Mouse (Mus musculus): ENCODE measurements around the gene Gm42417. TPM values are rescaled to one million over a fixed set of nuclear protein-coding genes. Genes with fewer than 3 reads are reported as not detected.

Gm42417 gene
- polyA plus RNA-seq, 1 experiment from 2014 or later = 0.29 TPM

DNA sequence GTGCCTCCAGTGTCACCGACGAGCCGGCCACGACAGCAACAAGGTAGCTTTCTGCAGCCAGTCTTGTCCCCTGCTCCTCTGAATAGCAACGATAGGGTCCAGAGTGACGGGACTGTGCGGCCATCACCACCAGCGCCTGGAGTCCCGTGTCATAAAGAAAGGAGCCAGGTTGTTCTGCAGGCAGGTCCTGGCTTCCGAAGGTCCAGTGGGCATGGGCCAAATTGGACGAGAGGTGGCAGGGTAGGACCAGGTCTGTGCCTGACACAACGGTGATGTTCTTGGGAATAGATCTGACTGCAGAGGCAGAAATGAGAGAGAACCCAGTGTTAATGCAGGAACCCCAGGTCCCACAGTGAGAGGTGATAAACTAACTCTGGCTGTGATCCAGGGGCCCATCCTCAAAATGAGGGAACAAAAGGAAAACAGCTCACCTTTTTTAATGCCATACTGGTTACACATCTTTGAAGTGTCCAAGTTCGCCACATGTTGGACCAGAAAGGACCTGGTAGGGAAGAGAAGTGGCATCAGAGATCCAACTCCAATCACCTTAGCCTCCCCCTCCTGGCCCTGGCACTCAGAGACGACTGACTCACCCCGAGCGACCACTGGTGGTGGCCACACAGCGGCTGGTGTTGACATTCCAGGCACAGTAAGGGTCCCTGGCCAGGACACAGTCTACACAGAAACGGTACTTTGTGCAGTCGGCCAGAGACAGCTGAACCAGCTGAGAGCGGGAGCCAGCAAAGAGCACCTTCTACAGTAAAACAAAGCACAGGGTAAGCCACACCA is 11.0 kb upstream of the Gm42417 start:
- H3K4me2 ChIP-seq (ENCODE audit: low read depth, low read length) = no peak overlapping the region
- peaks cover 37% of the 10 kb centered on the region for H3K4me1 ChIP-seq (replicated peaks; ENCODE audit: control insufficient read depth, insufficient read depth, low read length)
- ATAC-seq (ENCODE audit: low read depth) = no peak
- no peak overlapping the region for H3K9ac ChIP-seq (ENCODE audit: low read length)
- no peak overlapping the region for H3K4me3 ChIP-seq (ENCODE audit: low read length)
- H3K36me3 ChIP-seq (ENCODE audit: control insufficient read depth, insufficient read depth, low read length) = peaks cover 53% of the 10 kb centered on the region
- no peak overlapping the region for H3K27ac ChIP-seq (ENCODE audit: low read length)
- H3K9me3 ChIP-seq (ENCODE audit: control insufficient read depth, low read length) = no peaks in the 10 kb centered on the region
- WGBS = 72% methylated on average over 20 of the region's 20 CpGs
- H3K27me3 ChIP-seq (ENCODE audit: control insufficient read depth, insufficient read depth, low read depth, low read length) = no peaks in the 10 kb centered on the region

DNA sequence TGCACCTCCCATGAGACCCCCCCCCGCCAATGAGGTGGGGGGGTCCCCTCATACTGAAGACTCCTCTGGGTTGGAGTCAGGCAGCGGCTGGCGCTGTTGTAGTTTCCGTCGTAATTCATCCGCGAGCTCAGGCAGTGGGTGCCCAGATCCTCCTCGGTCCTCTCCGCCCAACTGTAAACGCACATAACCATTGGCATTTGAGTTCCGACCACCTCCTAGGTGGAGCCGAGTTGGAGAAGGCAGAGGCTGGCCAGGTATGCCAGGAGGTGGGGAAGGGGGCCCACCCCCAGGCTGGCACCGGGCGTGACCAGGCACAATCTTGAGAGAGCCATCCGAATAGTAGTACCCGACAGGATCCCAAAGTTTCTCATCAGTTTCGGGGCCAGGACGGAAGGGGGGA is 10.3 kb upstream of the Gm42417 start:
- peak overlapping the region; percentile 11; the same call in 1 of the 2 replicates for H3K9ac ChIP-seq (ENCODE audit: low read length)

DNA sequence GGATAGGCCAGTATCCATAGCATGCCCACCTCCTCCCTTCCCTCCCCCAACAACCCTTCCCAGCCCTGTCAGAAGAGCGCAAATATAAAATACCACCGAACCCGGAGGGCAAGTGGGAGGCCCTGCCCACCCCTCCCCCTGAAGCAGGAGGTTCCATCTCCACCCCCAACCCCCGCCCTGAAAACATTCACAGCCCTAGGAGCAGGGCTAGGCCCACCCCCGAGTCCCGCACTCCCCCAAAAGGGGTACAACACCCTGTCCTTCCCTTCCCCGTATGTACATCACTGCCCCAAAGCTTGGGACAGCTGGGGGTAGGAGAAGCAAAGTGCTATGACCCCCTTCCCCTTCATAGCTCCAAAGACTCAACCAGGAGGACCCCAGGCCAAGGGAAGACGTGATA is 9.5 kb upstream of the Gm42417 start:
- peaks cover 28% of the 10 kb centered on the region for H3K4me1 ChIP-seq (replicated peaks; ENCODE audit: control insufficient read depth, insufficient read depth, low read length)
- 39% methylated on average over 8 of the region's 8 CpGs for WGBS
- peaks cover 46% of the 10 kb centered on the region for H3K36me3 ChIP-seq (ENCODE audit: control insufficient read depth, insufficient read depth, low read length)
- H3K4me2 ChIP-seq (ENCODE audit: low read depth, low read length) = no peak overlapping the region
- no peak overlapping the region for H3K4me3 ChIP-seq (ENCODE audit: low read length)
- H3K27me3 ChIP-seq (ENCODE audit: control insufficient read depth, insufficient read depth, low read depth, low read length) = no peaks in the 10 kb centered on the region
- no peak overlapping the region for H3K27ac ChIP-seq (ENCODE audit: low read length)
- no peaks in the 10 kb centered on the region for H3K9me3 ChIP-seq (ENCODE audit: control insufficient read depth, low read length)
- H3K9ac ChIP-seq (ENCODE audit: low read length) = no peak overlapping the region
- no peak for ATAC-seq (ENCODE audit: low read depth)

More for the DNA sequence above, 10.3 kb upstream of the Gm42417 start:
- H3K4me3 ChIP-seq (ENCODE audit: low read length) = no peak overlapping the region
- WGBS = 73% methylated on average over 18 of the region's 18 CpGs
- no peaks in the 10 kb centered on the region for H3K27me3 ChIP-seq (ENCODE audit: control insufficient read depth, insufficient read depth, low read depth, low read length)
- ATAC-seq (ENCODE audit: low read depth) = no peak
- no peaks in the 10 kb centered on the region for H3K9me3 ChIP-seq (ENCODE audit: control insufficient read depth, low read length)
- H3K4me1 ChIP-seq (replicated peaks; ENCODE audit: control insufficient read depth, insufficient read depth, low read length) = peaks cover 31% of the 10 kb centered on the region
- peak overlapping the region; percentile 10; the same call in 1 of the 2 replicates for H3K27ac ChIP-seq (ENCODE audit: low read length)
- H3K36me3 ChIP-seq (ENCODE audit: control insufficient read depth, insufficient read depth, low read length) = peaks cover 53% of the 10 kb centered on the region
- no peak overlapping the region for H3K4me2 ChIP-seq (ENCODE audit: low read depth, low read length)

DNA sequence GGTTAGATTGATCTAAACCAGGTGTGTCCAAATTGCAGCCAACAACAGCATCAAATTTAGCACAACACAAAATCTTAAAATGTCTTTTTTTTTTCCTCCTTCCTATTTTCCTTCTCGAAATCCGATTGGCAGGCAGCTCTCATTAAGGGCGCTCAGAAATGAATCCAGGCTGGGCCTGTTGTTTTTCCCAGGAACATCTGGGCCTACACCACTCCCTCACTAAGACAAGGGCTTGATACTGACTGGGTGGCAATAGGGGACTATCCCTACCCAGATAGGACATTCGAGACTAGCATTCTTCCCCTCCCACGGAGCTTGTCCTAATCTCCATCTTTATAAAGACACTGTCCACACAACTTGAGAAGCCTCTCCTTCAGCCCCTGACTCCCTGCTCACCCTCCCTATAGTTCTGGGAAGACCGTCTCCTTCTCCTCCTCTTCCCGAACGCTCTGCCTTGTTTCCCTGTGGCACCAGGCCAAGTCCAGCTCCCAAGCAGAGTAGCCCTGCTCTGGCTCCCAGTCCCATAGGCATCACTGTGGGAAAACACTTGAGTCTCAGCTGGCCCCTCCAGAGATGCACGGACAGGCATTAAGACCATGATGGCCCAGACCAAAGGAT is 8.9 kb upstream of the Gm42417 start:
- Histone ChIP-seq H3K4me1 (replicated peaks; ENCODE audit: control insufficient read depth, insufficient read depth, low read length) (peaks cover 28% of the 10 kb centered on the region), H3K36me3 (ENCODE audit: control insufficient read depth, insufficient read depth, low read length) (peaks cover 41% of the 10 kb centered on the region), H3K27me3 (ENCODE audit: control insufficient read depth, insufficient read depth, low read depth, low read length) (no peaks in the 10 kb centered on the region), H3K9ac (ENCODE audit: low read length) (no peak overlapping the region), H3K4me2 (ENCODE audit: low read depth, low read length) (no peak overlapping the region), H3K4me3 (ENCODE audit: low read length) (no peak overlapping the region), H3K9me3 (ENCODE audit: control insufficient read depth, low read length) (no peaks in the 10 kb centered on the region), H3K27ac (ENCODE audit: low read length) (peak overlapping the region; percentile 74)
- 27% methylated on average over 9 of the region's 9 CpGs for WGBS
- ATAC-seq (ENCODE audit: low read depth) = no peak

DNA sequence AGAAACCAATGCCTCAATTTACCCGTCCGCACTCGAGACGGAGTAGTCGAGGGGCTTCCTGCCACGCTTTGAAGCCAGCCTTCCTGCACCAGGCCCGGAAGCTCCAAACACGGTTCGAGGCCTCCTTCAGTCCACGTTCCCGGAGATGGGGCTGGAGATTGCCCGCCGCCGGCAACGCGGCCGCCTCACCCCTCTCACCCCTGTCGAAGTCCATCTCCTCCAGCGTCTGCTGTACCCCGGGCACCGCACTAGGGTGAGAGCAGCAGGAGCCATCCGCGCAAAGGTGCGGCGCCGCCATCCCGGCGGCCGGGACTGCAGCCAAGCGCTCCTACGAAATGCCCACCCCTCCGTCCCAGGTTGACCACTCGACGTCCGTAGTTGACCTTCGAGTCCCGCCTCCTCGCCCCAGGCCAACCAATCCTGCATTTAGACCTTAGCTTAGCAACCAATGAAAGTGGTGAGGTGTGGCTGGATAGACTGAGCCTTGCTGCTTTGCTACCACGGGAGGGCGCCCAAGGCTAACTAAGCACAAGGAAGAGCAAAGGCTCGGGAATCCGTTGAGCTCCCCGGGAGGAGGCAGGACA is 7.8 kb upstream of the Gm42417 start, which contains the start of gene Ankrd39:
TSS of gene Ankrd39 (minus strand) at position 558 of the 584 bp plus-strand sequence.
- H3K36me3 ChIP-seq (ENCODE audit: control insufficient read depth, insufficient read depth, low read length) = peaks cover 29% of the 10 kb centered on the region
- no peaks in the 10 kb centered on the region for H3K27me3 ChIP-seq (ENCODE audit: control insufficient read depth, insufficient read depth, low read depth, low read length)
- peaks cover 28% of the 10 kb centered on the region for H3K4me1 ChIP-seq (replicated peaks; ENCODE audit: control insufficient read depth, insufficient read depth, low read length)
- under 1% methylated on average over 43 of the region's 43 CpGs for WGBS
- peak within 1 kb of the TSS; percentile 85 for H3K9ac ChIP-seq (ENCODE audit: low read length)
- peak within 1 kb of the TSS; percentile 67 for H3K4me2 ChIP-seq (ENCODE audit: low read depth, low read length)
- peak; percentile 97 for ATAC-seq (ENCODE audit: low read depth)
- H3K4me3 ChIP-seq (ENCODE audit: low read length) = peak within 1 kb of the TSS; percentile 83
- no peaks in the 10 kb centered on the region for H3K9me3 ChIP-seq (ENCODE audit: control insufficient read depth, low read length)
- H3K27ac ChIP-seq (ENCODE audit: low read length) = peak within 1 kb of the TSS; percentile 75

DNA sequence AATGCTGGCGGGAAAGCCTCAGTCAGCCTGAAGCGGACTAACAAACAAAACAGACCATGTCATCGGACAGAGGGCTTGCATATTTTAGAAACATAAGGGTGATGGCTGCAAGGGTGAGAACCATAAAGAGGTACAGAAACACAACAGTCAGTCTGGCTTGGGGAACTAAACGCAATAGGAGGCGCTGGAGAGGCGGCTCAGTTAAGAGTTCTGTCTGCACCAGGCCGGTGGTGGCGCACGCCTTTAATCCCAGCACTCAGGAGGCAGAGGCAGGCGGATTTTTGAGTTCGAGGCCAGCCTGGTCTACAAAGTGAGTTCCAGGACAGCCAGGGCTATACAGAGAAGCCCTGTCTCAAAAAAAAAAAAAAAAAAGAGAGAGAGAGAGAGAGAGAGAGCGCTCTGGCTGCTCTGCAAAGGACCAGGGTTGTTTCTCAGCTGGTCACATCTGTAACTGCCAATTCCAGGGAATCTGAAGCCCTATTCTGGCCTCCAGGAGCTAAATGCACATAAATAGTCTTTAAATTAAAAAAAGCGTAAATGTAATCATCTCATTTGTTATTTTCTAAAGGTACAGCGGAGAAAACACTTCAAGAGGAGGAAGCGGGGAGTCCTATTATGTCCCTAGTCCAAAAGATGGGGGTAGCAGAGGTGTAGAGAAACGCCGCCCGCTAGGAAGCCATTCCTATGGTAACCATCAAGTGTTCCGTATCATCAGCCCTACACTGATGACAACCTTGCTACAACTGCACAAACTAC is 6.8 kb upstream of the Gm42417 start:
- peak overlapping the region; percentile 67 for H3K4me2 ChIP-seq (ENCODE audit: low read depth, low read length)
- H3K4me3 ChIP-seq (ENCODE audit: low read length) = peak overlapping the region; percentile 83

DNA sequence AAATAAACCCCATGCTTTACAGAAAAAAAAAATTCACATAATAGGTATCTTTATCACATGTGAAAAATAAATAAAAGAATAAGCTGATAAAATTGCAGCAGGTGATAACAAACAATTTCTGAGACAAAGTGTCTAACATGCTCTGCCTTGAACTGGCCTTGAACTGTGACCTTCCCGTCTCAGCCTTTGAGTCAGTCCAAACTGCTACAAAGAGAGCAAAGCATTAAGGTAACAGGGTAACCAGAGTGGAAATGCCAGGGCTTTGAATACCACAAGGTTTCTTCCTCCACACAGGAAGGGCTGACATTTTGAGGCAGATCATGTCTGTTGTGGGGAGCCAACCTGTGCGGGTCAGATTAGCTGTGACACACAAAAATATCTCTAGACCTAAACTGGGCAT is 6.2 kb upstream of the Gm42417 start:
- Histone ChIP-seq H3K4me2 (ENCODE audit: low read depth, low read length) (no peak overlapping the region), H3K36me3 (ENCODE audit: control insufficient read depth, insufficient read depth, low read length) (peaks cover 22% of the 10 kb centered on the region), H3K4me3 (ENCODE audit: low read length) (no peak overlapping the region)

More for the DNA sequence above, 6.8 kb upstream of the Gm42417 start:
- Histone ChIP-seq H3K36me3 (ENCODE audit: control insufficient read depth, insufficient read depth, low read length) (peaks cover 28% of the 10 kb centered on the region), H3K27me3 (ENCODE audit: control insufficient read depth, insufficient read depth, low read depth, low read length) (no peaks in the 10 kb centered on the region), H3K9ac (ENCODE audit: low read length) (peak overlapping the region; percentile 85), H3K27ac (ENCODE audit: low read length) (no peak overlapping the region), H3K9me3 (ENCODE audit: control insufficient read depth, low read length) (no peaks in the 10 kb centered on the region), H3K4me1 (replicated peaks; ENCODE audit: control insufficient read depth, insufficient read depth, low read length) (peaks cover 28% of the 10 kb centered on the region)
- WGBS = 66% methylated on average over 18 of the region's 19 CpGs
- ATAC-seq (ENCODE audit: low read depth) = no peak

DNA sequence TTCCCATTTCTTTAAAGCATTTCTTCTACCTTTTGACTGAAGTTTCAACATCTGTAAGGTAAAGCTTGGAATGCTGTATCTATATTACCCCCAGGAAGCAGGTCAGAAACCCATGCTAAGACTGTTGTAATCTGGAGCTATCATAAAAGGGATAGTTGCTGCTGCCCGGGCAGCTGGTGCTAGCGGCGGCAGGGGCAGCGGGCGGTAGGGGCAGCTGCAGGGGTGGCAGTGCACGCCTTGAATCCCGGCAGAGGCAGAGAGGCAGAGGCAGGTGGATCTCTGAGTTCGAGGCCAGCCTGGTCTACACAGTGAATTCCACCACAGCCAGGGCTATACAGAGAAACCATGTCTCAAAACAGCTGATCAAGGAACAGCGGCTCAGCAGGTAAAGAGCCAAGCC is 3.7 kb upstream of the Gm42417 start:
- 91% methylated on average over 9 of the region's 9 CpGs for WGBS

More for the DNA sequence above, 6.2 kb upstream of the Gm42417 start:
- no peaks in the 10 kb centered on the region for H3K9me3 ChIP-seq (ENCODE audit: control insufficient read depth, low read length)
- ATAC-seq (ENCODE audit: low read depth) = no peak
- no peak overlapping the region for H3K9ac ChIP-seq (ENCODE audit: low read length)
- H3K27ac ChIP-seq (ENCODE audit: low read length) = no peak overlapping the region
- H3K4me1 ChIP-seq (replicated peaks; ENCODE audit: control insufficient read depth, insufficient read depth, low read length) = peaks cover 28% of the 10 kb centered on the region
- 67% methylated on average over 2 of the region's 2 CpGs for WGBS
- H3K27me3 ChIP-seq (ENCODE audit: control insufficient read depth, insufficient read depth, low read depth, low read length) = no peaks in the 10 kb centered on the region

More for the DNA sequence above, 3.7 kb upstream of the Gm42417 start:
- ATAC-seq (ENCODE audit: low read depth) = no peak
- H3K4me3 ChIP-seq (ENCODE audit: low read length) = no peak overlapping the region
- H3K36me3 ChIP-seq (ENCODE audit: control insufficient read depth, insufficient read depth, low read length) = peaks cover 11% of the 10 kb centered on the region
- peaks cover 9% of the 10 kb centered on the region for H3K4me1 ChIP-seq (replicated peaks; ENCODE audit: control insufficient read depth, insufficient read depth, low read length)
- no peaks in the 10 kb centered on the region for H3K9me3 ChIP-seq (ENCODE audit: control insufficient read depth, low read length)
- H3K9ac ChIP-seq (ENCODE audit: low read length) = no peak overlapping the region
- H3K27ac ChIP-seq (ENCODE audit: low read length) = no peak overlapping the region
- H3K27me3 ChIP-seq (ENCODE audit: control insufficient read depth, insufficient read depth, low read depth, low read length) = no peaks in the 10 kb centered on the region
- no peak overlapping the region for H3K4me2 ChIP-seq (ENCODE audit: low read depth, low read length)

All from lung, embryonic 16.5 days (tissue).